Mouse (Mus musculus) hindbrain, embryonic 13.5 days (tissue): ENCODE data around the gene St5. TPM values are rescaled to one million over a fixed set of nuclear protein-coding genes. Genes with fewer than 3 reads are reported as not detected.

Experiments
- ATAC-seq: fragments of 200-750 bp; cut with Nextera tagmentation; 2 replicates; pipeline ENCODE4 v1.8.0; 2017; ENCODE audit warnings: moderate TSS enrichment; ENCODE audit not compliant: low FRiP score
- H3K27ac ChIP-seq: fragments of 300-500 bp; sonication (generic); 2 replicates; pipeline ENCODE4 v1.5.1; 2015; ENCODE audit warnings: inconsistent platforms, mild to moderate bottlenecking, moderate library complexity
- H3K27me3 ChIP-seq: fragments of 300-500 bp; sonication (generic); 2 replicates; pipeline ENCODE4 v1.6.1; 2015; ENCODE audit warnings: mild to moderate bottlenecking, inconsistent platforms
- H3K36me3 ChIP-seq: fragments of 300-500 bp; sonication (generic); 2 replicates; pipeline ENCODE4 v1.6.1; 2015; ENCODE audit warnings: mild to moderate bottlenecking, inconsistent platforms
- H3K4me1 ChIP-seq: fragments of 300-500 bp; sonication (generic); replicated peaks from 2 replicates; pipeline ENCODE4 v1.6.1; 2015; ENCODE audit warnings: inconsistent platforms
- H3K4me2 ChIP-seq: fragments of 300-500 bp; sonication (generic); 2 replicates; pipeline ENCODE4 v1.6.1; 2015; ENCODE audit warnings: inconsistent platforms, mild to moderate bottlenecking, moderate library complexity
- H3K4me3 ChIP-seq: fragments of 300-500 bp; sonication (generic); 2 replicates; pipeline ENCODE4 v1.5.1; 2015; ENCODE audit warnings: mild to moderate bottlenecking, inconsistent platforms
- H3K9ac ChIP-seq: fragments of 300-500 bp; sonication (generic); 2 replicates; pipeline ENCODE4 v1.6.1; 2015; ENCODE audit warnings: mild to moderate bottlenecking, inconsistent platforms
- H3K9me3 ChIP-seq: fragments of 300-500 bp; sonication (generic); 2 replicates; pipeline ENCODE4 v1.6.1; 2016; ENCODE audit warnings: inconsistent platforms
- WGBS: fragments of 180-500 bp; shearing (Covaris S2); methylation state at CpG from one replicate; pipeline ENCODE4 v1.1.7; 2015; 5-methylcytosine and 5-hydroxymethylcytosine counted together
- polyA plus RNA-seq: library from polyadenylated mRNA; unstranded; fragments of >200 nt; fragmentation: Nextera tagmentation; extraction: Ambion mirVana; gene quantifications from 2 replicates; pipeline ENCODE4 v1.2.1, GENCODE M21; 2015

St5 gene
- polyA plus RNA-seq, 1 experiment from 2014 or later = 25.6 TPM

GRCm38 (mm10) chr7:109613531-109614021 lies 89.8 kb downstream of the St5 start:
- no peak for ATAC-seq
- no peak overlapping the region for H3K9ac ChIP-seq
- 51% methylated on average over 5 of the region's 5 CpGs for WGBS
- H3K4me3 ChIP-seq = no peak overlapping the region
- H3K9me3 ChIP-seq = no peaks in the 10 kb centered on the region
- H3K27ac ChIP-seq = peak overlapping the region; percentile 49; the same call in 1 of the 2 replicates
- H3K4me2 ChIP-seq = peak overlapping the region; percentile 60
- peaks cover 57% of the 10 kb centered on the region for H3K4me1 ChIP-seq
- no peaks in the 10 kb centered on the region for H3K36me3 ChIP-seq
- H3K27me3 ChIP-seq = no peaks in the 10 kb centered on the region

GRCm38 (mm10) chr7:109613051-109613450 lies 90.4 kb downstream of the St5 start:
- no peaks in the 10 kb centered on the region for H3K36me3 ChIP-seq
- H3K27ac ChIP-seq = peak overlapping the region; percentile 80
- no peak for ATAC-seq
- 76% methylated on average over 2 of the region's 3 CpGs for WGBS
- H3K9ac ChIP-seq = no peak overlapping the region
- no peak overlapping the region for H3K4me3 ChIP-seq
- H3K4me1 ChIP-seq = peaks cover 59% of the 10 kb centered on the region
- no peak overlapping the region for H3K4me2 ChIP-seq
- H3K9me3 ChIP-seq = no peaks in the 10 kb centered on the region
- H3K27me3 ChIP-seq = no peaks in the 10 kb centered on the region

- no peaks in the 10 kb centered on the region for H3K36me3 ChIP-seq
- no peaks in the 10 kb centered on the region for H3K9me3 ChIP-seq
- H3K4me1 ChIP-seq = peaks cover 61% of the 10 kb centered on the region
- 35% methylated on average over 2 of the region's 2 CpGs for WGBS
- H3K27ac ChIP-seq = peak overlapping the region; percentile 80
- H3K4me3 ChIP-seq = no peak overlapping the region
- ATAC-seq = no peak
- H3K4me2 ChIP-seq = no peak overlapping the region
- H3K27me3 ChIP-seq = no peaks in the 10 kb centered on the region
- H3K9ac ChIP-seq = no peak overlapping the region
Observed at GRCm38 (mm10) chr7:109612531-109612930, 90.9 kb downstream of the St5 start.

GRCm38 (mm10) chr7:109610348-109610747 lies 93.1 kb downstream of the St5 start:
- no peak for ATAC-seq
- peaks cover 40% of the 10 kb centered on the region for H3K4me1 ChIP-seq
- H3K9me3 ChIP-seq = no peaks in the 10 kb centered on the region
- no peaks in the 10 kb centered on the region for H3K36me3 ChIP-seq
- H3K27me3 ChIP-seq = no peaks in the 10 kb centered on the region
- H3K4me3 ChIP-seq = no peak overlapping the region
- H3K9ac ChIP-seq = no peak overlapping the region
- no peak overlapping the region for H3K27ac ChIP-seq
- no peak overlapping the region for H3K4me2 ChIP-seq
- 85% methylated on average over 2 of the region's 2 CpGs for WGBS

GRCm38 (mm10) chr7:109609565-109610345 lies 93.7 kb downstream of the St5 start:
- Histone ChIP-seq H3K27me3 (no peaks in the 10 kb centered on the region), H3K9ac (no peak overlapping the region), H3K36me3 (no peaks in the 10 kb centered on the region), H3K4me2 (no peak overlapping the region), H3K4me1 (peaks cover 34% of the 10 kb centered on the region), H3K9me3 (no peaks in the 10 kb centered on the region), H3K4me3 (no peak overlapping the region), H3K27ac (no peak overlapping the region)
- ATAC-seq = no peak
- 66% methylated on average over 6 of the region's 6 CpGs for WGBS

- Histone ChIP-seq H3K4me2 (no peak overlapping the region), H3K27ac (no peak overlapping the region), H3K36me3 (no peaks in the 10 kb centered on the region), H3K4me3 (no peak overlapping the region), H3K27me3 (no peaks in the 10 kb centered on the region), H3K9ac (no peak overlapping the region), H3K9me3 (no peaks in the 10 kb centered on the region), H3K4me1 (peaks cover 31% of the 10 kb centered on the region)
- 87% methylated on average over 6 of the region's 6 CpGs for WGBS
- ATAC-seq = no peak
Observed at GRCm38 (mm10) chr7:109608831-109609230, 94.6 kb downstream of the St5 start.

GRCm38 (mm10) chr7:109606994-109607610 lies 96.3 kb downstream of the St5 start:
- no peaks in the 10 kb centered on the region for H3K9me3 ChIP-seq
- no peak overlapping the region for H3K4me3 ChIP-seq
- H3K36me3 ChIP-seq = no peaks in the 10 kb centered on the region
- H3K27ac ChIP-seq = no peak overlapping the region
- ATAC-seq = no peak
- H3K9ac ChIP-seq = no peak overlapping the region
- H3K27me3 ChIP-seq = no peaks in the 10 kb centered on the region
- no peak overlapping the region for H3K4me2 ChIP-seq
- WGBS = 76% methylated on average over 7 of the region's 7 CpGs
- H3K4me1 ChIP-seq = peaks cover 23% of the 10 kb centered on the region

GRCm38 (mm10) chr7:109602562-109602961 lies 100.8 kb downstream of the St5 start:
- H3K36me3 ChIP-seq = no peaks in the 10 kb centered on the region
- H3K9me3 ChIP-seq = no peaks in the 10 kb centered on the region
- no peak for ATAC-seq
- H3K27me3 ChIP-seq = no peaks in the 10 kb centered on the region
- 91% methylated on average over 5 of the region's 5 CpGs for WGBS
- H3K27ac ChIP-seq = no peak overlapping the region
- no peak overlapping the region for H3K4me3 ChIP-seq
- H3K9ac ChIP-seq = no peak overlapping the region
- H3K4me1 ChIP-seq = peaks cover 8% of the 10 kb centered on the region
- no peak overlapping the region for H3K4me2 ChIP-seq

- H3K9me3 ChIP-seq = no peaks in the 10 kb centered on the region
- peaks cover 8% of the 10 kb centered on the region for H3K4me1 ChIP-seq
- H3K27me3 ChIP-seq = no peaks in the 10 kb centered on the region
- H3K36me3 ChIP-seq = no peaks in the 10 kb centered on the region
- H3K27ac ChIP-seq = no peak overlapping the region
- ATAC-seq = no peak
- no peak overlapping the region for H3K4me2 ChIP-seq
- H3K9ac ChIP-seq = no peak overlapping the region
- no peak overlapping the region for H3K4me3 ChIP-seq
Observed at GRCm38 (mm10) chr7:109602022-109602421, 101.4 kb downstream of the St5 start.

GRCm38 (mm10) chr7:109600702-109601101 lies 102.7 kb downstream of the St5 start:
- WGBS = 71% methylated on average over 3 of the region's 3 CpGs
- H3K27me3 ChIP-seq = no peaks in the 10 kb centered on the region
- no peak overlapping the region for H3K4me2 ChIP-seq
- no peak overlapping the region for H3K4me3 ChIP-seq
- peaks cover 8% of the 10 kb centered on the region for H3K4me1 ChIP-seq
- H3K36me3 ChIP-seq = no peaks in the 10 kb centered on the region
- H3K9ac ChIP-seq = no peak overlapping the region
- H3K9me3 ChIP-seq = no peaks in the 10 kb centered on the region
- H3K27ac ChIP-seq = no peak overlapping the region
- no peak for ATAC-seq

- H3K27ac ChIP-seq = no peak overlapping the region
- H3K27me3 ChIP-seq = no peaks in the 10 kb centered on the region
- no peaks in the 10 kb centered on the region for H3K36me3 ChIP-seq
- WGBS = 95% methylated on average over 4 of the region's 4 CpGs
- no peaks in the 10 kb centered on the region for H3K9me3 ChIP-seq
- H3K4me3 ChIP-seq = no peak overlapping the region
- H3K9ac ChIP-seq = no peak overlapping the region
- H3K4me2 ChIP-seq = no peak overlapping the region
- H3K4me1 ChIP-seq = peaks cover 8% of the 10 kb centered on the region
- no peak for ATAC-seq
Observed at GRCm38 (mm10) chr7:109599998-109600397, 103.4 kb downstream of the St5 start.

- peaks cover 6% of the 10 kb centered on the region; the same call in 1 of the 2 replicates for H3K4me1 ChIP-seq
- no peak overlapping the region for H3K4me2 ChIP-seq
- H3K4me3 ChIP-seq = no peak overlapping the region
- no peak for ATAC-seq
- H3K27ac ChIP-seq = no peak overlapping the region
- H3K36me3 ChIP-seq = no peaks in the 10 kb centered on the region
- H3K9me3 ChIP-seq = no peaks in the 10 kb centered on the region
- WGBS = 71% methylated on average over 2 of the region's 2 CpGs
- H3K27me3 ChIP-seq = no peaks in the 10 kb centered on the region
- no peak overlapping the region for H3K9ac ChIP-seq
Observed at GRCm38 (mm10) chr7:109594845-109595531, 108.4 kb downstream of the St5 start.
